ENCODE assay signal across 8 mouse cellular contexts in the genomic region with DNA sequence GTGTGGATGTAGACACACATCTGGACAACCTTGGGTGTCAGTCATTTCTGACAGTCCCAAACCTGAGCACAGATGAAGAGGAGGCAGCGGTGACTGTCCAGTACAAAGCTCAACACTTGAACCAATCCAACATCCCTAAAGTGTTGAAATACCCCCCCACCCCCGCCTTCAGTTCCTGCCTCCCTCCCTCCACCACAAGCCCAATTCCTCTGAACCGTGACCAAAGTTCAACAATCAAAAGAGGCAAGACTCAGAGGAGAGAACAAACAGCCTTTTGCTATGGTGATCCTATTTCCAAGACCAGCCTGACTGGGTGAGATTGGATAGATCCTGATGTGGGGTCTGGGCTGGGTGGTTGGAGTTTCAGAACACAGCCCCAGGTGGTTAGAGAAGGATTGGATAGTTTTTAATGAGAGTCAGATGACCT. TPM values are rescaled to one million over a fixed set of nuclear protein-coding genes. Genes with fewer than 3 reads are reported as not detected.
DNase-seq lines count a peak whose midpoint lies in the region; ATAC-seq lines count a peak whose summit lies in the region.

No protein-coding gene starts in this region.

- peak overlapping the region; percentile 77 for H3K27ac ChIP-seq in embryonic facial prominence, embryonic 12.5 days

- peaks cover 35% of the 10 kb centered on the region for H3K4me1 ChIP-seq in embryonic facial prominence, embryonic 12.5 days

- no peaks in the 10 kb centered on the region for H3K27me3 ChIP-seq in embryonic facial prominence, embryonic 12.5 days

- intact Hi-C loops in heart, postnatal 25 days (cut with DNase I) = no loop called here

- H3K9me3 ChIP-seq in embryonic facial prominence, embryonic 12.5 days = no peaks in the 10 kb centered on the region

- no peak overlapping the region for H3K4me3 ChIP-seq in embryonic facial prominence, embryonic 12.5 days

- no peaks in the 10 kb centered on the region for H3K36me3 ChIP-seq in embryonic facial prominence, embryonic 12.5 days

- DNase-seq in ES-CJ7 (ENCODE audit: low read depth, low spot score) = peak; percentile 77
- DNase-seq in kidney, adult 9 months = peak; percentile 91
- peak; percentile 83 for DNase-seq in mesoderm, embryonic 11.5 days (ENCODE audit: low read depth, low spot score)
- no peak for DNase-seq in adrenal gland, adult 18-20 months (ENCODE audit: low spot score in 2 of 2)
- no peak for DNase-seq in heart, postnatal 25 days (ENCODE audit: low spot score)

- no peak overlapping the region for H3K9ac ChIP-seq in embryonic facial prominence, embryonic 12.5 days

- 10% methylated on average over 3 of the region's 3 CpGs for WGBS in embryonic facial prominence, embryonic 12.5 days

- H3K4me2 ChIP-seq in embryonic facial prominence, embryonic 12.5 days (replicated peaks) = peak overlapping the region; percentile 42

- peak; percentile 85 for ATAC-seq in embryonic facial prominence, embryonic 12.5 days (ENCODE audit: insufficient number of reproducible peaks, insufficient read depth, low FRiP score, low TSS enrichment)
- ATAC-seq in activated CD4-positive, CD25-positive, alpha-beta regulatory T cell, adult 4 months = no peak
- no peak for ATAC-seq in inflammation-experienced regulatory T-cells, adult 6 months

RNA-seq across cellular contexts. Expression of gene Por, which starts 4.5 kb away (rescaled TPM):
- 98.4 and 99.4 TPM in 2 replicates for polyA plus RNA-seq in embryonic facial prominence, embryonic 12.5 days (2016; fragmentation: Nextera tagmentation; extraction: Ambion mirVana)
- 100 to 1,000 TPM; 315 to 352 TPM for total RNA-seq in adrenal gland, adult 18-20 months (2021)
- polyA plus RNA-seq in activated CD4-positive, CD25-positive, alpha-beta regulatory T cell, adult 4 months (2017; shearing (Covaris generic)) = 10 to 100 TPM; 15.7 to 21.9 TPM
- total RNA-seq in heart, postnatal 25 days (2021) = 10 to 100 TPM; 50.7 to 65.8 TPM
- 10 to 100 TPM; 21.7 to 30.1 (median 25.1) TPM for polyA plus RNA-seq in inflammation-experienced regulatory T-cells, adult 6 months (2017; shearing (Covaris generic))

RNA-seq across cellular contexts. Expression of gene Rhbdd2, which starts 41.9 kb away (rescaled TPM):
- polyA plus RNA-seq in embryonic facial prominence, embryonic 12.5 days (2016; fragmentation: Nextera tagmentation; extraction: Ambion mirVana) = 47.4 and 49.1 TPM in 2 replicates
- 10 to 100 TPM; 43.1 to 46.3 TPM for total RNA-seq in adrenal gland, adult 18-20 months (2021)
- 10 to 100 TPM; 17.1 to 21.6 TPM for polyA plus RNA-seq in activated CD4-positive, CD25-positive, alpha-beta regulatory T cell, adult 4 months (2017; shearing (Covaris generic))
- 10 to 100 TPM; 15.5 to 17.2 TPM for total RNA-seq in heart, postnatal 25 days (2021)
- 10 to 100 TPM; 17.8 to 27.3 (median 26.2) TPM for polyA plus RNA-seq in inflammation-experienced regulatory T-cells, adult 6 months (2017; shearing (Covaris generic))

Comparison
In these comparisons a context has a peak if more than half of its experiments do, and no peak if none do; other contexts are left out.
1. DNase-seq: peak in ES-CJ7 (single experiment), kidney, adult 9 months (single experiment) and mesoderm, embryonic 11.5 days (single experiment); none in adrenal gland, adult 18-20 months (0 of 2) and heart, postnatal 25 days (single experiment).